Mouse (Mus musculus) erythroblast, embryonic 14.5 days (primary cell): ENCODE measurements around the gene Wdr60.

Experiments
- GATA1 ChIP-seq: IDR thresholded peaks from 2 replicates; pipeline ENCODE4 v1.6.1; 2012; ENCODE audit warnings: low read length, inconsistent platforms, mixed read lengths
- TAL1 ChIP-seq: IDR thresholded peaks from 3 replicates; pipeline ENCODE4 v1.6.1; 2012; ENCODE audit warnings: low read length, inconsistent platforms, mixed read lengths

- no peak for TF ChIP-seq GATA1
- TF ChIP-seq TAL1 = no peak
Observed at GRCm38 (mm10) chr12:116265275-116265674, 2.5 kb upstream of the Wdr60 start.
